Mouse (Mus musculus) right cerebral cortex, postnatal 36 days (tissue): Measurements from ENCODE around the gene Prep.
"Not testable (repeated sequence)": the region's sequence is repeated elsewhere in the genome, so short reads cannot be mapped to it uniquely, and the experiment has no call there.

ENCODE experiments used
- DNase-seq, 2 experiments: peaks; one replicate each; pipeline ENCODE4 v3.0.0; 2022; ENCODE audit warnings: low spot score in 2 of 2, mixed read lengths in 1 of 2

Gene Prep

DNA sequence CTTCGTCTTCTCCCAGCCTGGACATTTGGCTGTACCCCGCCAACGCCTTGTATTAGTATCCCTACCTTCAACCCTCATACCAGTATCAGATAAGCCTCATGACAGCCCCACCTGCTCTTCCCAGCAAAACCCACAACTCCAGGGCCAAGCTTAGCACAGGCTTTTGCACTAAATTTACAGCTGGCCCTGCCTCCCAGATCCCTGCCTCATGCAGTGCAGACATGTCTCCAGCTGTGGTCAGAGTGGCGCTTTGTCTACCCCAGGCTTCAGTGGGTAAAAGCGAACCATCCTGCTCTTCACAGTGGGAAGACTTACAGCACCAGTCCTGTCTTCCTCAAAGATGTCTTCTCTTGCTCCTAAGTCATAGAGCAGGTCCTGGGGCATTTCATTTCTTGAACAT lies 49.8 kb downstream of the Prep start:
- no peak for DNase-seq

DNA sequence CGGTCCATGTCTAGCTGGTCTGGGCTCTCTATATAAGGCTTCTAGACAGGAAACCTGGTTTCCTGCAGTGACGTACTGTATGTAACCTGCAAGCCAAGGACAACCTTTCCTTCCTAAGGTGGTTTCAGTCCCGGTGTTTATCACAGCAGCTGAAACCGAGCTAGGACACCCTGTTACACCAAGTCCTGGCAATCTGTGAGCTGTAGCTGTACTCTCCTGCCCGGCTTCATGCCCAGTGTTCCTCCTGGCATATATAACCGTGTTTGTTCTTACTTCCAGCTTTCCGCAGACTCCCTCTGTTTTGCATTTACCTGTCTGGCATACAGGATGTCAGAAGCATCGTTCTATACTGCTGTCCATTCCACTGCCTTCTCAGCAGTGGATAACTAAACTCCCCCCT lies 51.4 kb downstream of the Prep start:
- no peak for DNase-seq

DNA sequence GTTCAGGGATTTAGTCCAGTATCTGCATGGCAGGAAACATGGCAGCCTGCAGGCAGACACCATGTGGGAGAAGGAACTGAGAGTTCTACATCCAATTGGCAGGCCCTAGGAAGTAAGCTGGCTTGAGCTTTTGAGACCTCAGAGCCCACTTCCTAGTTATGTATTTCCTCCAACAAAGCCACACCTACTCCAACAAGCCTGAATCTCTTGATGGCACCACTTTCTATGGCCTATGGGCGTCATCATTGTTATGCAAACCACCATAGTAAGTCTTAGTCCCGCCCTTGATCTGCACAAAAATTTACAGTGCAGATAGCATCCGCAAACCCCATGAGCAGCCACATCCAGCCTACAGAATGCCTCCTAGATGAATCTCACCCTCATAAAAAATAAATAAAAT lies 54.6 kb downstream of the Prep start:
- DNase-seq = no peak

DNA sequence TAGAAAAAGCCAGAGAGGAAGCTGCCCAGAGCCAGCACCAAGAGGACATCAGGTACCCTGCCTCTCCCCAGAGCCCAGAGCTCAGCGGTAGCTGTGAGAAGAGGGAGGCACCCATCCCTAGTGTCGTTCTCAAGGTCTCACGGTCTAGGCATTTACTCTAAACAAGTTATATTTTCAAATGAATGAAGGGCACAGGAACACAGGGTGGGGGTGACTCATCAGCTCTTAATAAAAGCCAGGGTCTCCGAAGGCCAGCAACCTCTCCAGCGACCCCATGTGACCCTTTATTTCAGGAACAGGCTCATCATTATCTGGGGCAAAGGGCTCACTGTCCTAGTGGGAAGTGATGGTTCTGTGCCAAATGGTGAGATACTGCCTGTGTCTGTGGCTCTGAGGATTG lies 55.5 kb downstream of the Prep start:
- no peak for DNase-seq

GRCm38 (mm10) chr10:45123011-45123410 lies 56.0 kb downstream of the Prep start:
- no peak for DNase-seq

DNA sequence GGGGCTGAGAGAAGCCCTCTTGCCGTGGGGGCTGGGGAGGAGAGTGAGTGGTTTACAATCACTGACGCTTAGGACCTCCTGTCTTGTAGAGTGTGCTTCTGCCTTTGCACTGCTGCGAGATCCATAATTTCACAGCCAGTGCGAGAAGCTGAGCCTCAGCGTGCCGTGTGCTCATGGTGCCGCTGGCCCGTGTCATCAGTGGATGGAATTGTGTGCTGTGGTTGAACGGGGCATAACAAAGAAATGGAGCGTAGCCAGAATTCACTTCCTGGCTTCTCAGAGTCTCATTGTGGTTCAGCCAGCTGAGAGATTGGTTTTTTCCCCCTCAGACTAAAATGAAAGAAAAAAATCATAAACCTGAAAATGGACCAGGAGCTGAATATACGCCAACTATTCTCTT lies 62.1 kb downstream of the Prep start:
- no peak for DNase-seq

DNA sequence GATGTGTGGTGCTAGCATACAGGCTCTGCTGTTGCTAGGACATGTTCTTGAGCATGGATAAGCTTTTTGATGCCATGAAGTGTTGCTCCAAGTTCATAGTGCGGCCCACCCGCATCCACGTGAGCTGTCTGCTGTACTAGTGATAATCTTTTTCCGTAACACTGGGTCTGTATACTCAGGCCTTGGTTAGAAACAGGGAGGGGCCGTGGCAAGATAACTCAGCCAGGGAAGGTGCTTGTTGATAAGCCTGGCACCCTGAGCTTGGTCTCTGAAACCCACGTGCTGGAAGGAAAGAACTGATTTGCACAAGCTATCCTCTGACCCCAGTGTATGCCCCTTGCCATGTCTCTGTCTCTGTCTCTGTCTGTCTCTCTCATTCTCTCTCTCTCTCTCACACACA lies 63.0 kb downstream of the Prep start:
- DNase-seq = no peak

DNA sequence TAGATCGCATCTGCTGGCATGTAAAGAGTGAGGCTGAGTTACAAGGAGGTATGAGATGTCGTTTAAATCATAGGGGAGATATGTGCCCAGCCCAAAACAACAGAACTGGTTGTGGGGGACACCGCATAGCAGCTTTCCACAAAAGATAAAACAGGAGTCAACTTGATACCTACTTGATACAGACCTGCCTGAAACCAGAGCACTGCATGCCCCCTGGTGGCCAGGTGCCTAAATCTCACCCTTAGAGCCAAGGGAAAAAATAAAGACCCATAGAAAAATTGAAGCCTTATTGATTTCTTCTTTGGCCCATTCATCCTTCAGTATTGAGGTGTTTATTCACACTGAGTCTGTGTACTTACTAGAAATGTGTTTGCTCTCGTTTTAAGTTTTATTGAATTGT lies 65.4 kb downstream of the Prep start:
- DNase-seq = no peak

DNA sequence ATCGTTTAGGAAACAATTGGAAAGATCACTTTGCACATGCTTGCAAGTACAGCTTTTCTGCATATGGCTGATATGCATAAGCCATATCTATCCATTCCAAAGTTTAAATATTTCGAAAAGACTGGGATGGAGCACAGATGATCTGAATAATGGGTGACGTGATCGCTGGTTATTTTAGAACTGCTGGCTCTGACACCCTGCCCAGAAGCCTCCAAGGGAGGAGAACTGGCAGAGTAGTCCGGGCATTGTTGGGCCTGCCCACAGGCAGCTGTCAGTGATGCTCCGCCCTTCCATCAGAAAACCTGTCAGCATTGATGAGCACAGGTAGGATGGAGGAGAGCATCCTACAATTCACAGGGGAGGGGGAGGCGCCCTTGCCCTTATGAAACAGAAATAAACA lies 69.8 kb downstream of the Prep start:
- DNase-seq = peak; percentile 32 to 43

- DNase-seq = no peak
Observed at GRCm38 (mm10) chr10:45139910-45140309, 72.9 kb downstream of the Prep start.

GRCm38 (mm10) chr10:45140474-45141212 lies 73.6 kb downstream of the Prep start:
- DNase-seq = no peak

DNA sequence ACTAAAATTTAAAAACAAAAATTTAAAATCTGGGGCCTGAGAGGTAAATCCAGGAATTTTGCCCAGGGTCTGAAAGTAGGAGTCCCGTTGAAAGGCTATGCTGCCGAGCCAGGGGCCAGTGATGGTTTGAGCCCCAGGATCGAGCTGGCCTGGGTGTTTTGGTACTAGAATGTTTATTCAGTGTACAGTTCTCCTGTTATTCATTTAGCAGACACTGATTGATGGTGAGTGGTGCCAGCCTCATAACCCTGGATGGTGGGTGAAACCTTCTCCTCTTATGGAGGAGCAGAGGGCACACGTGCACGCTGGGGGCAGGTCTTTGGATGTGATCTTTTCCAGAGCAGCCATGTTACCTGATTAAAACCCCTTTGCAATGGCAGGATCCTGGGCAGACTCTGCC lies 75.4 kb downstream of the Prep start:
- DNase-seq = no peak

DNA sequence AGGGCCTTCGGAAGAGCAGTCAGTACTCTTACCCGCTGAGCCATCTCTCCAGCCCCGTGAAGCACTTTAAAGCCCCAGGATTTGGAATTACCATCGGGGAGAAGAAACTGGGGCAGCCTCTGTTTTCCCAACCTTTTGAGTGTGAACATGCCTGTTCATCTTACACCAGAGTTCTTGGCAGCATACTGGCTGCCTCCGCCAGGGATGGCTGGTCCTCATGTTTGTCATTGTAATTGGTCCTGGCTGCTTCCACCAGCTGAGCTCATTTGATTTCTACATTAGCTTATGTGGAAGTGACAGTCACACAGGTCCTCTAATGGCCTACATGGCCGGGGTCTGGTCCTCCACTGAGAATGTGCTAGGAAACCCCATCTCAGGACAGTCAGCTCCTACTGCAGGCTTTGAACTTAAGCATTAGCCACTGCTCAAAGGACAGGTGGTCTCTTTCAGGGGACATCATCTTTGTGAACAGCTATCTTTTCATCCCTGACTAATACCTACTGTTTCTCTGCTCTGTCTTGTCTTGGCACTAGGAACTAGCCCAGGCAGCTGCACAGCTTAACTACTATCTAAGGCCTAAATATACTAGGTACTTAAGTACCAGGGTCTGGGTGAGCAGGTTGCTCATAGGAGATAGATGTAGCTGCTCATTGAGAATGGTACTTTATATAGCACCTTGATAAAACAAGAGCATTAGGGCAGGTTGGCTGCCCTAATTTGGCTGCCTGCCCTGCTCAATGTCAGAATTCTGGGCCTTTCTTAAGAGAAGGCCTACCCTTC lies 77.2 kb downstream of the Prep start:
- DNase-seq = no peak

GRCm38 (mm10) chr10:45146821-45147220 lies 79.8 kb downstream of the Prep start:
- no peak for DNase-seq

GRCm38 (mm10) chr10:45151137-45151536 lies 84.1 kb downstream of the Prep start:
- DNase-seq = no peak

DNA sequence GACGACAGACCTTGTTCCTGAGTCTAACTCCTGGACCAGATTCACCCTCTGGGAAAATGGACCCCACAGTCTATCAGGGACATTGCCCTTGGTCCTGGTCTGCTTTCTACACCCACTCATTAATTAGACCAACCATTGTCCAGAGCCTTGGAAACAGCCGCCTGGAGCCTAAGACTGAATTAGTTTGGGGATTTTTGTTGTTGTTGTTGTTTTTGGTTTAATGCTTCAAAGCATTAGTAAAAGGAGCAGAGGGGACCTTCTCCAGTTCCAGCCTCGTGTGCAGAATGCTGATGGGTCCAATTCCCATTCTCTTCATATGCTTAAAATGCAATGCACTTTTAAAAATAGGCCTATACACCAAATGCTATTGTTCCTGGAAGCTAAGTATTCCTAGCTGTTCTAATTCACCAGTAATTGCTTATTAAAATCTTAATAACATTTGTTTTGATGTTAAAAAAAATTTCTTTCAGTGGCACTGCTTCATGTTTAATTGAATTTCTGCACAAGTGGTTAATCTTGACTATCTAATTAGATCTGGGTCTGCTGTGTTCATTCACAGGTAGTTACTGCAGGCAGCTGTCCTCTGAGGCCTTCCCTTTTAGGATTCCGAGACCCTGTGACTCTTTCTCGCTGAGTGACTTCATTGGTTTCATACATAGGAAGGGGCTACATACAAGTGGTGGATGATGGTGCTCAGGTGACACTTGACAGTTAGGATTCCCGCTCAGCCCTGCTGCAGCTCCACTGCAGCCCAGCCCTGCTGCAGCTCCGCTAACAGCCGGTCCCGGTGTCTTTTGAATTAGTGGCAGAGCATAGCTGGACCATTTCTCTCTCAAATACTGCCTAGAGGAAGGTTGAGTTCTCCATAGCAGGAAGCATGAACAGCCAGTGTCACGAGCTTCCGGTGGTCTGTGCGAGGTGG lies 85.0 kb downstream of the Prep start:
- no peak for DNase-seq

DNA sequence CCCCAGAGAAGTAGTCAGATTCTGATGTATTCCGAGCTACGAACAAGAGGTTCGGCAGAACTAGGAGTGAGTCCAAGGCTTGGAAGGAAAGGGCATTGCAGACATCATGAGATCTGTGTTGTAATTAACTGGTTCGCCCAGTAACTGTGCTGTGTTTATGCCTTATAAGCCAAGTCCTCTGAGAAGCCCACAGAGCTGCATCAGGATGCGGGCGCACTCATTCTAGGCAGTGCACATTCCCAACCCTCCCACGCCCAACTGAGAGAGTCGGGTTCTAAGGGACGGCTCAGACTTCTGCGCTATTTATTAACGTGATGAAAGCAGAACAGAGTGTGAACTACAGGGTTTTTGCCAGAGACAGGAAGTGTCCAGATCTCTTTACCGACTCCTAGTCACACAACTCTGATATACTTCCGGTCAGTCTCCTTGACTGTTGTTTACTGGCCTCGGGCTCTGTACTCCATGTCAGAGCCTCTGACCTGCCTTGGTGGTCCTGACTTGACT lies 87.6 kb downstream of the Prep start:
- DNase-seq = no peak

DNA sequence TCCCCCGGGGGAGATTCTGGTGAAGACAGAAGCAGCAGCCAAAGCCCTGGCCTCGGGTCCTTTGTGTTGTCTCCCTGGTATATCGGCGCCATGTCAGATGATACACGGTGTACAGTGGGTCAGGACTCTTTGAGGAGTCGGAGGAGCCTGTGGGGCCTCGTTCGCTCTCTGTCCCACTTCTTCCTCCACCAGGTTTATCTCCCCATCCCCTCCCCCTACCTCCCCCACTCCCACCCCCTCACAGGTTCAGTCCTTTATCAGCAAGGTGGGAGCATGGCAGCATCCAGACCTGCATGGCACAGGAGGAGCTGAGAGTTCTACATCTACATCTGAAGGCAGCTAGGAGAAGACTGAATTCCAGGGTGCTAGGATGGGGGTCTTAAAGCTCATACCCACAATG lies 98.8 kb downstream of the Prep start:
- no peak for DNase-seq

- no peak for DNase-seq
Observed at GRCm38 (mm10) chr10:45173927-45174326, 106.9 kb downstream of the Prep start.

DNA sequence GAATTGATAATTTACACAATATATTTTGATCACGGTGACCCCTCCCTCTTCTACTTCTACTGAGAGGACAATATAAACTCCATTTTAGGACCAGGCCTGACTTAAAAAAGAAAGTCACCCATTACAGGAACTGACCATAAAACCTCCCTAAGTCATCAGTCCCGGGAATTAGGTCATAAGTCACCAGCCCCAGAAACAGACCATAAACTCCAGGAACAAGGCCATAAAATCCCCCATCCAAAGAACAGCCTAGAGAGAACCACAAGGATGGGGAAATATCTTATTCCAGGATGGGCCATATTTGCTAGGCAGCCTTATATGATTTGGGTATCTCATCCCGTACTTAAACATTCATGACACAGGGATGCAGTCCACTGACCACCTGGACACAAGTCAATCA lies 107.3 kb downstream of the Prep start:
- no peak for DNase-seq

- not testable (repeated sequence) for DNase-seq
Observed at GRCm38 (mm10) chr10:45177798-45178197, 110.8 kb downstream of the Prep start, which contains the start of gene Popdc3. Gene Popdc3 (plus strand): TSS chr10:45178098.
